Mouse (Mus musculus) heart, embryonic 14.5 days (tissue): ENCODE data around the gene Pramel4. TPM values are rescaled to one million over a fixed set of nuclear protein-coding genes. Genes with fewer than 3 reads are reported as not detected.
"Not testable (repeated sequence)": the region's sequence is repeated elsewhere in the genome, so short reads cannot be mapped to it uniquely, and the experiment has no call there.

ENCODE experiments used
- ATAC-seq: fragments of 200-750 bp; cut with Nextera tagmentation; 2 replicates; pipeline ENCODE4 v1.8.0; 2017; ENCODE audit warnings: low read depth, moderate TSS enrichment; ENCODE audit not compliant: insufficient number of reproducible peaks, insufficient read depth, low FRiP score
- H3K27ac ChIP-seq, 2 experiments: fragments of 200-500 bp in 1 of 2; fragments of 300-500 bp in 1 of 2; sonication (generic) in 1 of 2; replicated peaks in 1 of 2; 2 replicates each; pipeline ENCODE4 v1.5.1; 2012 to 2014; ENCODE audit warnings: low read depth in 2 of 2, low read length in 2 of 2, control low read depth in 1 of 2, mild to moderate bottlenecking in 1 of 2, mixed read lengths in 1 of 2; ENCODE audit not compliant: control insufficient read depth in 1 of 2, insufficient read depth in 1 of 2
- H3K27me3 ChIP-seq: fragments of 300-500 bp; sonication (generic); 2 replicates; pipeline ENCODE4 v1.6.1; 2014; ENCODE audit warnings: mild to moderate bottlenecking, low read length, control low read depth; ENCODE audit not compliant: control insufficient read depth, insufficient read depth
- H3K36me3 ChIP-seq: fragments of 300-500 bp; sonication (generic); 2 replicates; pipeline ENCODE4 v1.6.1; 2014; ENCODE audit warnings: mild to moderate bottlenecking, control low read depth, low read length, mixed read lengths; ENCODE audit not compliant: control insufficient read depth, insufficient read depth
- H3K4me1 ChIP-seq, 2 experiments: fragments of 200-500 bp in 1 of 2; fragments of 300-500 bp in 1 of 2; sonication (generic) in 1 of 2; 2 replicates each; pipeline ENCODE4 v1.6.1; 2012 to 2014; ENCODE audit warnings: low read length in 2 of 2, control low read depth in 1 of 2, mixed read lengths in 1 of 2; ENCODE audit not compliant: control insufficient read depth in 2 of 2, insufficient read depth in 2 of 2
- H3K4me2 ChIP-seq: fragments of 300-500 bp; sonication (generic); 2 replicates; pipeline ENCODE4 v1.6.1; 2014; ENCODE audit warnings: mild to moderate bottlenecking, low read length
- H3K4me3 ChIP-seq, 2 experiments: fragments of 200-500 bp in 1 of 2; fragments of 300-500 bp in 1 of 2; sonication (generic) in 1 of 2; 2 replicates each; pipeline ENCODE4 v1.5.1; 2012 to 2014; ENCODE audit warnings: low read length in 2 of 2, mild to moderate bottlenecking in 2 of 2, control low read depth in 1 of 2, low read depth in 1 of 2, moderate library complexity in 1 of 2; ENCODE audit not compliant: control insufficient read depth in 1 of 2, insufficient read depth in 1 of 2
- H3K9ac ChIP-seq: fragments of 300-500 bp; sonication (generic); 2 replicates; pipeline ENCODE4 v1.6.1; 2014; ENCODE audit warnings: mild to moderate bottlenecking, low read length
- H3K9me3 ChIP-seq: fragments of 300-500 bp; sonication (generic); 2 replicates; pipeline ENCODE4 v1.6.1; 2016; ENCODE audit warnings: low read length, control low read depth; ENCODE audit not compliant: control insufficient read depth
- WGBS: fragments of 180-500 bp; shearing (Covaris S2); extraction: QIAGEN DNeasy Blood & Tissue Kit; methylation state at CpG from one replicate; pipeline ENCODE4 v1.1.7; 2014; 5-methylcytosine and 5-hydroxymethylcytosine counted together
- polyA plus RNA-seq: library from polyadenylated mRNA; unstranded; fragments of >200 nt; fragmentation: Nextera tagmentation; extraction: Ambion mirVana; gene quantifications from 2 replicates; pipeline ENCODE4 v1.2.1, GENCODE M21; 2014

Pramel4 gene
- not detected in 2 replicates for polyA plus RNA-seq

GRCm38 (mm10) chr4:144058826-144059225, at the start of gene Pramel4:
Gene Pramel4, plus strand, starts transcription at chr4:144059126.
- H3K4me1 ChIP-seq, H3K27ac ChIP-seq, H3K4me3 ChIP-seq, ATAC-seq, H3K4me2 ChIP-seq, H3K9me3 ChIP-seq, H3K36me3 ChIP-seq, H3K27me3 ChIP-seq, H3K9ac ChIP-seq: not testable (repeated sequence)
- 74% methylated on average over 3 of the region's 3 CpGs for WGBS

GRCm38 (mm10) chr4:144106174-144106573, 47.2 kb downstream of the Pramel4 start, which contains the start of gene Gm13102:
Gene Gm13102, plus strand, starts transcription at chr4:144106474.
- no CpG with 5 or more reads among the region's 2 CpGs for WGBS
- not testable (repeated sequence) for H3K27me3 ChIP-seq, H3K9me3 ChIP-seq, ATAC-seq, H3K36me3 ChIP-seq, H3K27ac ChIP-seq, H3K4me1 ChIP-seq, H3K9ac ChIP-seq, H3K4me2 ChIP-seq, H3K4me3 ChIP-seq

Other genes starting within 250 kb of the Pramel4 start
- gene Gm13084, start 243.0 kb upstream of the Pramel4 start, polyA plus RNA-seq = not detected in 2 replicates
- gene Gm13103, start 212.6 kb upstream of the Pramel4 start, polyA plus RNA-seq = not detected in 2 replicates
- gene Pramef6, start 158.7 kb upstream of the Pramel4 start, polyA plus RNA-seq = not detected in 2 replicates
- not detected in 2 replicates for gene Pramef25, start 108.1 kb upstream of the Pramel4 start, polyA plus RNA-seq
- gene Gm13101, start 92.2 kb upstream of the Pramel4 start, polyA plus RNA-seq = not detected in 2 replicates
- gene Pramef17, start 64.8 kb upstream of the Pramel4 start, polyA plus RNA-seq = not detected in 2 replicates
- gene Gm13102, start 47.3 kb downstream of the Pramel4 start, polyA plus RNA-seq = not detected in 2 replicates
- not detected in 2 replicates for gene Oog3, start 103.5 kb downstream of the Pramel4 start, polyA plus RNA-seq
- not detected in 2 replicates for gene Oog2, start 131.6 kb downstream of the Pramel4 start, polyA plus RNA-seq
- not detected in 2 replicates for gene C87977, start 154.2 kb downstream of the Pramel4 start, polyA plus RNA-seq
- gene Pramel5, start 221.4 kb downstream of the Pramel4 start, polyA plus RNA-seq = not detected in 2 replicates